Mouse (Mus musculus): ENCODE measurements around the gene Cacng7.

DNA sequence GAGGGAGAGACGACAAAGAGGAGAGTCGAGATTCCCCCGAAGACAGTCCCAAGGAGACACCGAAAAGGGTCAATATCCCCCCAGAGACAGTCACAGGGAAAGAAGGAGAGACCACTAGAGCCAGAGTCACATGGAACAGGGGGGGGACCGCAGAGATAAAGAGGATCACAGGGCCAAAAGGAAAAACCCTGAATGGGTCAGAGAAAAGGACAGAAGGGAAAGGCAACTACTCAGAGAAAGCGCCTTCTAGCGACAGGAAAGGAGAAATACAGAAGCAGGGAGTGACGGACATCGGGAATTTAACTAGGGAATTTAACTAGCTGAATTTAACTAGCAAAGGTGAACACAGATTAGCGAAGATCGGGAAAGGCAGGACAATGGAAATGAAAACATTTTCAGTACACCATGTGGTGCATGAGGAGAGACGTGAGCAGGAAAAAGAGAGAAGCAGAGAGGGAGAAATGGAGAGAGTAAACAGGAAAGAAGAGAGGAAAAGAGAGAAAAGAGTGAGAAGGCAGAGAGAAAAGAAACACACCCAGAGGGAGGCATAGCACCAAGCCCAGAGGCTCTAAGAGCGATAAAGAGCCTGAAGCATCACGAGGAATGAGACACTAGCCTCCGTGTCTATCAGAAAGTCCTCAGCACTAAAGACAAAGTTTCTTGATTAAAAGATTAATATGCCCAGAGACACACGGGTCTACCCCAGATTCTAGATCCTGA is 30.0 kb upstream of the Cacng7 start:
- TF ChIP-seq GATA1 (IDR thresholded peaks at IDR 0.05; ENCODE audit: low read length) (no peak), TAL1 (IDR thresholded peaks at IDR 0.05; ENCODE audit: low read length) (no peak)

All from erythroblast, embryonic 14.5 days (primary cell).